Mouse (Mus musculus): Measurements from ENCODE around the gene Naif1.

DNA sequence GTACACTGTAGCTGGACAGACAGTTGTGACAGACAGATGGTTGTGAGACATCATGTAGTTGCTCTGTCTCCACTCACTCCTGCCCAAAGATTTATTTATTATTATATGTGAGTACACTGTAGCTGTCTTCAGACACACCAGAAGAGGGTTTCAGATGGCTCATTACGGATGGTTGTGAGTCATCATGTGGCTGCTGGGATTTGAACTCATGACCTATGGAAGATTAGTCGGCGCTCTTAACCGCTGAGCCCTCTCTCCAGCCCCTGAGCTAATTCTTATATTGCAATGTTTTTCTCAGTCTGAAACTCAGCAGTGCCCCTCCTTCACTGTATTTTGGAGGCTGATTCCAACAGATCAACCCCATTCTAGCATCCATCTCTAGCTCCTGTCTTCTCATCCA is 35.5 kb downstream of the Naif1 start:
- no peak for TF ChIP-seq POLR2A (IDR thresholded peaks at IDR 0.05; ENCODE audit: low read depth, low read length)
- no peak for TF ChIP-seq CTCF (IDR thresholded peaks at IDR 0.05; ENCODE audit: extremely low read depth, insufficient read length, insufficient replicate concordance, low read depth, low read length)

Measured in small intestine, adult 2 months (tissue).